ENCODE assay signal across 28 mouse cellular contexts in genomic region chr10:87015403-87015802, GRCm38 (mm10). TPM values are rescaled to one million over a fixed set of nuclear protein-coding genes. Genes with fewer than 3 reads are reported as not detected.
DNase-seq lines count a peak whose midpoint lies in the region; ATAC-seq and TF ChIP-seq lines count a peak whose summit lies in the region.
"Had no signal": no experiment of that assay in that cellular context is flagged by ENCODE, and none has a peak within 500 bp of the region (broad histone marks: within the 10 kb centered on the region; RNA-seq: fewer than 3 reads in every experiment).

No protein-coding gene starts in this region.

- H3K9ac ChIP-seq in liver, adult 2 months (ENCODE audit: low read depth, low read length): no peak overlapping the region
- H3K9ac ChIP-seq in liver, embryonic 12.5 days: no peak overlapping the region
- H3K9ac ChIP-seq in midbrain, embryonic 11.5 days (ENCODE audit: low read length): no peak overlapping the region
- no peak overlapping the region for H3K9ac ChIP-seq in midbrain, embryonic 16.5 days (ENCODE audit: low read depth, low read length)
- H3K9ac ChIP-seq: forebrain, embryonic 13.5 days; heart, embryonic 13.5 days; hindbrain, embryonic 14.5 days had no signal

- peak overlapping the region; percentile 70 for H3K27ac ChIP-seq in liver, adult 2 months (replicated peaks; ENCODE audit: insufficient read depth, low read depth, low read length)
- no peak overlapping the region for H3K27ac ChIP-seq in liver, embryonic 12.5 days
- no peak overlapping the region for H3K27ac ChIP-seq in midbrain, embryonic 11.5 days (ENCODE audit: low read depth, low read length)
- H3K27ac ChIP-seq in midbrain, embryonic 16.5 days (ENCODE audit: low read length): no peak overlapping the region
- H3K27ac ChIP-seq: forebrain, embryonic 13.5 days; heart, adult 2 months; heart, embryonic 13.5 days; hindbrain, embryonic 14.5 days had no signal

- no peaks in the 10 kb centered on the region for H3K27me3 ChIP-seq in liver, adult 2 months (ENCODE audit: control insufficient read depth, insufficient read depth, low read length)
- no peaks in the 10 kb centered on the region for H3K27me3 ChIP-seq in liver, embryonic 12.5 days (replicated peaks)
- H3K27me3 ChIP-seq in midbrain, embryonic 11.5 days (ENCODE audit: control insufficient read depth, insufficient read depth, low read length): no peaks in the 10 kb centered on the region
- H3K27me3 ChIP-seq in midbrain, embryonic 16.5 days (ENCODE audit: control insufficient read depth, insufficient read depth, low read depth, low read length): no peaks in the 10 kb centered on the region
- H3K27me3 ChIP-seq: CH12.LX had no signal

- peak; percentile 13 for DNase-seq in kidney, adult 9 months
- DNase-seq in kidney, postnatal 25 days: no peak
- no peak for DNase-seq in liver, adult 2 months (ENCODE audit: extremely low read depth, low read depth, low spot score)
- peak; percentile 75 for DNase-seq in midbrain, embryonic 11.5 days (ENCODE audit: low spot score, missing footprints)
- no peak for DNase-seq in cerebellum, adult 8-10 months
- DNase-seq: adrenal gland, adult 8-10 months; adrenal gland, postnatal 25 days; B cell, adult 2 months; cerebellum, adult 11-12 months; cerebellum, adult 9-10 months; cerebellum, postnatal 14 days; gastrocnemius, postnatal 10 days; gastrocnemius, postnatal 36 days; heart, adult 2 months; heart, postnatal 14 days; heart, postnatal 4 days had no signal

- TF ChIP-seq POLR2A in liver, adult 2 months (IDR thresholded peaks at IDR 0.05; ENCODE audit: extremely low read depth, insufficient read depth, low read length): no peak

- no peaks in the 10 kb centered on the region; the same call in 1 of the 2 replicates for H3K4me1 ChIP-seq in liver, adult 2 months (ENCODE audit: control insufficient read depth, insufficient read depth, low read length)
- no peaks in the 10 kb centered on the region for H3K4me1 ChIP-seq in liver, embryonic 12.5 days
- peaks cover 11% of the 10 kb centered on the region for H3K4me1 ChIP-seq in midbrain, embryonic 11.5 days (ENCODE audit: control insufficient read depth, insufficient read depth, low read length)
- peaks cover 6% of the 10 kb centered on the region; the same call in 1 of the 2 replicates for H3K4me1 ChIP-seq in midbrain, embryonic 16.5 days (ENCODE audit: control insufficient read depth, insufficient read depth, low read length)

- no peaks in the 10 kb centered on the region; the same call in 1 of the 2 replicates for H3K79me2 ChIP-seq in liver, adult 2 months (ENCODE audit: control insufficient read depth, insufficient read depth, low read length)

- H3K4me3 ChIP-seq in liver, adult 2 months (ENCODE audit: insufficient read depth, low read depth, low read length): no peak overlapping the region
- no peak overlapping the region for H3K4me3 ChIP-seq in liver, embryonic 12.5 days
- H3K4me3 ChIP-seq in midbrain, embryonic 11.5 days (ENCODE audit: low read depth, low read length): no peak overlapping the region
- H3K4me3 ChIP-seq in midbrain, embryonic 16.5 days (ENCODE audit: low read depth, low read length): no peak overlapping the region
- H3K4me3 ChIP-seq: forebrain, embryonic 10.5 days; forebrain, embryonic 13.5 days; heart, adult 2 months; heart, embryonic 10.5 days; heart, embryonic 13.5 days had no signal

- 52% methylated on average over 5 of the region's 5 CpGs for WGBS in liver, adult 2 months
- WGBS in liver, embryonic 12.5 days (ENCODE audit: insufficient replicate concordance): 24% methylated on average over 5 of the region's 5 CpGs
- 81% methylated on average over 5 of the region's 5 CpGs for WGBS in midbrain, embryonic 11.5 days
- WGBS in midbrain, embryonic 16.5 days: 82% methylated on average over 5 of the region's 5 CpGs

- H3K4me2 ChIP-seq in liver, embryonic 12.5 days: no peak overlapping the region
- H3K4me2 ChIP-seq in midbrain, embryonic 11.5 days: no peak overlapping the region
- no peak overlapping the region for H3K4me2 ChIP-seq in midbrain, embryonic 16.5 days (ENCODE audit: low read length)
- H3K4me2 ChIP-seq: hindbrain, embryonic 14.5 days had no signal

- H3K36me3 ChIP-seq in liver, adult 2 months (ENCODE audit: control insufficient read depth, insufficient read depth, low read length): no peaks in the 10 kb centered on the region
- H3K36me3 ChIP-seq in liver, embryonic 12.5 days: no peaks in the 10 kb centered on the region
- no peaks in the 10 kb centered on the region for H3K36me3 ChIP-seq in midbrain, embryonic 11.5 days (ENCODE audit: control insufficient read depth, insufficient read depth, low read length)
- no peaks in the 10 kb centered on the region for H3K36me3 ChIP-seq in midbrain, embryonic 16.5 days (ENCODE audit: control insufficient read depth, insufficient read depth, low read length)
- H3K36me3 ChIP-seq: forebrain, embryonic 10.5 days; G1E; heart, embryonic 10.5 days; heart, embryonic 13.5 days had no signal

- ATAC-seq in liver, embryonic 12.5 days: no peak
- no peak for ATAC-seq in midbrain, embryonic 11.5 days (ENCODE audit: low FRiP score)
- no peak for ATAC-seq in midbrain, embryonic 16.5 days
- ATAC-seq: activated CD4-positive, CD25-positive, alpha-beta regulatory T cell, adult 4 months had no signal

- no peaks in the 10 kb centered on the region for H3K9me3 ChIP-seq in liver, embryonic 12.5 days (replicated peaks)
- H3K9me3 ChIP-seq in midbrain, embryonic 11.5 days (ENCODE audit: control insufficient read depth, low read length): no peaks in the 10 kb centered on the region
- no peaks in the 10 kb centered on the region for H3K9me3 ChIP-seq in midbrain, embryonic 16.5 days (replicated peaks; ENCODE audit: control insufficient read depth, low read length, poor library complexity, severe bottlenecking)
- H3K9me3 ChIP-seq: forebrain, embryonic 10.5 days; forebrain, embryonic 13.5 days; heart, embryonic 10.5 days; heart, embryonic 13.5 days had no signal

- TF ChIP-seq CTCF in liver, adult 2 months (IDR thresholded peaks at IDR 0.05; ENCODE audit: low read depth, low read length): no peak

RNA-seq across cellular contexts. Expression of gene Stab2, which starts 7.6 kb away (rescaled TPM):
- 73.5 and 85.8 TPM in 2 replicates for total RNA-seq in liver, adult 2 months (2014; rRNA removed)
- polyA plus RNA-seq in liver, adult 2 months (2012; rRNA removed): 14.7 and 24.0 TPM in 2 replicates
- 26.9 and 31.7 TPM in 2 replicates for polyA plus RNA-seq in liver, embryonic 12.5 days (2016; fragmentation: Nextera tagmentation; extraction: Ambion mirVana)
- 0.25 and 0.26 TPM in 2 replicates for polyA plus RNA-seq in midbrain, embryonic 11.5 days (2014; fragmentation: Nextera tagmentation; extraction: Ambion mirVana)
- polyA plus RNA-seq in midbrain, embryonic 16.5 days (2015; fragmentation: Nextera tagmentation; extraction: Ambion mirVana): 0.03 and 0.10 TPM in 2 replicates
- total RNA-seq: CH12.LX; granulocyte monocyte progenitor cell, adult 5-6 weeks had no signal
- polyA plus RNA-seq: activated CD4-positive, CD25-positive, alpha-beta regulatory T cell, adult 4 months; G1E had no signal

RNA-seq across cellular contexts. Expression of gene 1700113H08Rik, which starts 42.4 kb away (rescaled TPM):
- total RNA-seq in liver, adult 2 months (2014; rRNA removed): not detected in 2 replicates
- not detected in 2 replicates for polyA plus RNA-seq in liver, adult 2 months (2012; rRNA removed)
- polyA plus RNA-seq in liver, embryonic 12.5 days (2016; fragmentation: Nextera tagmentation; extraction: Ambion mirVana): not detected in 2 replicates
- 0.29 TPM in 1 of 2 replicates, not detected in the other for polyA plus RNA-seq in midbrain, embryonic 11.5 days (2014; fragmentation: Nextera tagmentation; extraction: Ambion mirVana)
- polyA plus RNA-seq in midbrain, embryonic 16.5 days (2015; fragmentation: Nextera tagmentation; extraction: Ambion mirVana): 0.22 and 0.40 TPM in 2 replicates
- total RNA-seq: adrenal gland, adult 8-10 months; adrenal gland, postnatal 25 days; CH12.LX; granulocyte monocyte progenitor cell, adult 5-6 weeks; heart, adult 2 months; heart, postnatal 4 days had no signal
- polyA plus RNA-seq: activated CD4-positive, CD25-positive, alpha-beta regulatory T cell, adult 4 months; forebrain, embryonic 10.5 days; forebrain, embryonic 16.5 days; G1E; heart, embryonic 10.5 days; heart, embryonic 13.5 days; hindbrain, embryonic 14.5 days had no signal

Comparison
In these comparisons a context has a peak if more than half of its experiments do, and no peak if none do; other contexts are left out.
1. DNase-seq: peak in kidney, adult 9 months (single experiment) and midbrain, embryonic 11.5 days (single experiment); none in kidney, postnatal 25 days (0 of 2), liver, adult 2 months (single experiment) and cerebellum, adult 8-10 months (single experiment).
2. RNA of gene Stab2, which starts 7.6 kb away (polyA plus RNA-seq): 26.9 to 31.7 TPM in liver, embryonic 12.5 days and 14.7 to 24.0 TPM in liver, adult 2 months; 0.25 to 0.26 TPM in midbrain, embryonic 11.5 days and 0.03 to 0.10 TPM in midbrain, embryonic 16.5 days; every median in the first group is over 10 times any median in the second.